Mouse (Mus musculus): Measurements from ENCODE around the gene Rgl2. TPM values are rescaled to one million over a fixed set of nuclear protein-coding genes. Genes with fewer than 3 reads are reported as not detected.
"Not testable (repeated sequence)": the region's sequence is repeated elsewhere in the genome, so short reads cannot be mapped to it uniquely, and the experiment has no call there.

Gene Rgl2
- polyA plus RNA-seq (2015; fragmentation: Nextera tagmentation; extraction: Ambion mirVana): 7.1 and 7.4 TPM in 2 replicates

DNA sequence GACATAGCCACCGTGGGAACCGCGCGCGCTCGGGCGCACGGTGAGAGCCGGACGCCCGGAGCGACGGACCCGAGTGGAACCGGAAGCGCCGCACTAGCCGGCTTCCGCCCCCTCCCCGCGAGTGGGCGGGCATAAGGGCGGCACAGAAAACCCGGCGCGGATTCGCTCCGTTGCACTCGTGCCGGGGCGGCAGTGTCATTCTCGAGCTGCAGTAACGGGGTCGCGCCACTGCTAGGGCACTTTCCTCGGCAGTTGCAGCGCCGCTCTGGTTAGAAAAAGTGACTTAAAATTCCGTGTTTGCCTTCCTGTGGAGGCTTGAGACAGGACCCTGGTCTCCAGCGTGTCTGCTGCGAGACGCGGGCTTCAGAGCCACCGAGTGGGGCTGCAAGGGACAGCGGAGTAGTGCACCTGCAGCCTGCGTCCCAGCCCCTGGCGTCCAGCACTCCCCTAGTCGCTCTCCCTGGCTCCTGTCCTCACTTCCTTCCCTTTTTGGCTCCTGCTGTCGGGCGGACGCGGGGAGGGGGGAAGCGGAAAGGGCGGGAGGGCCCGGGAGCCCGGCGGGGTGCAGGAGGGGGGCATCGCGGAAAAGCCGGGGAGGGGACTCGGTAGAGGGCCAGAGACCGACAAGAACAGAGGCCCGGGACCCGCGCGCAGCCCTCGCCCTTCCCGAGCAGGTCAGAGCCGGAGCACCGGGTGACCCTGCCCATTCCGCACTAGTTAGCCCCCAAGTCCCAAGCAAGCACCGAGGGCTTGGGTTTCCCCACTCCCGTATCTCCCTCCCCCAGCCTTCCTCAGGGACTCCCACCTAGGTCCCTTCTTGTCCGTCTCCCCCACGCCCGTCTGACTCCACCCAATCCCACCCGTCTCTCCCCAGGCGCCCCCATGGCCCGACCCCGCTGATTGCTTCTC, at the start of gene Rgl2:
Gene Rgl2 (plus strand): TSS at position 173 of the 909 bp plus-strand sequence.
- Histone ChIP-seq H3K27ac (peak within 1 kb of the TSS; percentile 96), H3K4me1 (replicated peaks) (peaks cover 65% of the 10 kb centered on the region), H3K4me2 (peak within 1 kb of the TSS; percentile 100), H3K9me3 (replicated peaks) (no peaks in the 10 kb centered on the region), H3K27me3 (no peaks in the 10 kb centered on the region), H3K4me3 (replicated peaks) (peak within 1 kb of the TSS; percentile 88), H3K36me3 (peaks cover 52% of the 10 kb centered on the region), H3K9ac (peak within 1 kb of the TSS; percentile 92)
- DNase-seq (peak; percentile 91), ATAC-seq (ENCODE audit: low read depth) (peak; percentile 79)
- WGBS (ENCODE audit: insufficient replicate concordance): 0% methylated on average over 77 of the region's 80 CpGs

DNA sequence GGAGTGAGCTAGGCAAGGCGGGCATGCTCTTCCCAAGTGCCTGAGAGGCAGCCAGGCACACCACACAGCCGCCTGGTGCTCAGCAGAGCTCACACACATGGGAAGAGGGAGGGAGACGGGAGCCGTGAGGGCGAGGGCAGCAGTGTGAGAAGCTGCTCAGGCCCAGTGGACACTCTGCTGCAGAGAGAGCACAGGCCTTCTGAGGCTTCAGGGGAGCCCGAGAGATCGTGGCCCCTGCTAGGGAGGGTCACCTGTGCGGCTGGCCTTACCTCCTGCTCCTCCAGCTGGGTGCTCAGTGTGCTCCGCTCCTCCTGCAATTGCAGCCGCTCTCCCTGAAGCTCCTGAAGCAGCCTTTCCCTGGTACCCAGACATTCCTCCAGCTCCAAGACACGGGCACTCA, 45.0 kb upstream of the Rgl2 start:
- H3K4me2 ChIP-seq; DNase-seq; H3K9ac ChIP-seq; H3K27me3 ChIP-seq; ATAC-seq (ENCODE audit: low read depth); H3K9me3 ChIP-seq (replicated peaks); H3K27ac ChIP-seq; H3K4me3 ChIP-seq (replicated peaks): not testable (repeated sequence)
- Histone ChIP-seq H3K4me1 (replicated peaks) (peaks cover 24% of the 10 kb centered on the region), H3K36me3 (peaks cover 80% of the 10 kb centered on the region)
- 95% methylated on average over 10 of the region's 11 CpGs for WGBS (ENCODE audit: insufficient replicate concordance)

DNA sequence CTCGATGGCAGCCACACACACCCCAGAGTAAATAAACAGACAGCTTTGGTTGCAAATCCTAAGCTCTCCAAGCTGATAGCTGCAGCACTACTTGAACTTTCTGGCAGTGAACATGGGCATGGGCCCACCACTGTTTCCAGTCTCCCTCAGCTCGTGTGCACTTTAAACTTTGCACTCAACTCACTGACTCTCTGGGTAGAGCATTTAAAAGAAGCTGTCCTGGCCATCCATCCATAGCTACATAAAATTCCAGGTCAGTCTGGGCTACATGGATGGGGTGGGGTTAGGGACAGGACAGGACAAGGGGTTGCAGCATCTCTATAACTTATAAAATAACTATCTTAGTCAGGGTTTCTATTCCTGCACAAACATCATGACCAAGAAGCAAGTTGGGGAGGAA, 41.5 kb upstream of the Rgl2 start:
- ATAC-seq (ENCODE audit: low read depth); H3K27me3 ChIP-seq; H3K9me3 ChIP-seq (replicated peaks); DNase-seq: not testable (repeated sequence)
- H3K27ac ChIP-seq: peak overlapping the region; percentile 43; the same call in 1 of the 2 replicates
- peaks cover 46% of the 10 kb centered on the region for H3K36me3 ChIP-seq
- H3K4me1 ChIP-seq (replicated peaks): peaks cover 27% of the 10 kb centered on the region
- H3K4me3 ChIP-seq (replicated peaks): peak overlapping the region; percentile 82
- H3K9ac ChIP-seq: peak overlapping the region; percentile 92; the same call in 1 of the 2 replicates
- H3K4me2 ChIP-seq: peak overlapping the region; percentile 76
- 32% methylated on average over 2 of the region's 2 CpGs for WGBS (ENCODE audit: insufficient replicate concordance)

DNA sequence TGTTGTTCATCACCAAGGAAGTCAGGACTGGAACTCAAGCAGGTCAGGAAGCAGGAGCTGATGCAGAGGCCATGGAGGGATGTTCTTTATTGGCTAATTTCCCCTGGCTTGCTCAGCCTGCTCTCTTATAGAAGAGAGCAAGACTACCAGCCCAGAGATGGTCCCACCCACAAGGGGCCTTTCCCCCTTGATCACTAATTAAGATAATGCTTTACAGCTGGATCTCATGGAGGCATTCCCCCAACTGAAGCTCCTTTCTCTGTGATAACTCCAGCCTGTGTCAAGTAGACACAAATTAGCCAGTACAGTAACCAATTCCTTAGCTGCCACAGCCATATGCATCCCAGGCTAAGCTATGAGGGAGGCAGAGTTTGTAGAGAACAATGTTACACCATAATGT, 41.1 kb upstream of the Rgl2 start:
- Histone ChIP-seq H3K27ac (peak overlapping the region; percentile 43), H3K36me3 (peaks cover 42% of the 10 kb centered on the region), H3K4me1 (replicated peaks) (peaks cover 27% of the 10 kb centered on the region), H3K4me2 (peak overlapping the region; percentile 76), H3K4me3 (replicated peaks) (peak overlapping the region; percentile 82), H3K9ac (peak overlapping the region; percentile 92)
- ATAC-seq (ENCODE audit: low read depth); H3K9me3 ChIP-seq (replicated peaks); H3K27me3 ChIP-seq; DNase-seq: not testable (repeated sequence)

DNA sequence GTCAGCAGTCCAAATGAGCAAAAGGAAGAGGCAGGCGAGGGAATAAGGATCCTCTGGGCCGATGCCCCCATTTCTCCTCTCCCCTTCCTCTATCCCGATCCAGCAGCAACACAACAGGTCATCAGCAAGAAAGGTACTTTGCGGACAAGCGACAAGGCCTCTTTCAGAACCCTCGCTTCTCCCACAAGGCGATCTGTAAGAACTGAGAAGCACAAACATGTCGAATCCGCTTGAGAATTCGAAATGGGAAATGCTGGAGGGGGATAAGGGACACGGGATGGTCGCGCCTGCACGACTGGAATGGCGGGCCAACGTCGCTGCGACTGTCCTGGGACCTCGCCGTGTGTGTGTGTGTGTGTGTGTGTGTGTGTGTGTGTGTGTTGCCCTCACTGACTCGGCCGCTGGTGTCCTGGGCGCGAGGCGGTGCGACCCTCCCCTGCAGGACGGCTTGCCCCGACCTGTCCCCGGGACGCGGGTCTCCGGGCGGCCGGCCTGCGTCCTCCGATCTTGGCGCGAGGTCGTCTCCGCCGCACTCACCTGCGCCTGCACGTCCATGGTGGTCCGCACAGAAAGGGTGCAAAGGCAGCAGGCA, 39.3 kb upstream of the Rgl2 start:
- H3K4me1 ChIP-seq (replicated peaks): peaks cover 27% of the 10 kb centered on the region
- under 1% methylated on average over 44 of the region's 44 CpGs for WGBS (ENCODE audit: insufficient replicate concordance)

DNA sequence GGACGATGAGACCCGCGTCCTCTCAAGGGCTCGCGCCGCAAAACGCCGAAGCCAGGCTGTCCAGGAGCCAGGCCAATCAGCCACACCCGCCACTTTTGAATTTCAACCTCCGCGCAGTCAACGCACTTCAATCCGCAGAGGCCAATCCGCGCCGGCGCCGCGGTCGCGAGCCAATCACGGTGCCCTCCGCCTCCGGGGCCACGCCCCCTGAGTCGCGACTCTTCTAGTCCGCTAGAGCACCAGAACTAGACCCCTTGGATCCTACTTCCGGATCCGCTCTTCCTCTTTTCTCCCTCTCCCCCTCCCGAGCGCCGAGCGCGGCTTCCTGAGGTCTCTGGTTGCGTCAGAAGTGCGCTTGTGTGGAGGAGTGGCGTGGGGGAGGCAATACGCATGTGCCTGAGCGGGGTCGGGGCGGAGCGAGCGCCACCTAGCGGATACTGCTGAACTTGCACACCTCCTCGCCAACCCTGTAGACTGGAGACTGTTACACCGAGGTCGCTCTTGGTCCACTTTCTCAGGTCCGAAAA, 38.7 kb upstream of the Rgl2 start, which contains the start of gene Kifc1:
Gene Kifc1 (minus strand): TSS at position 129 of the 527 bp plus-strand sequence.
- peak within 1 kb of the TSS; percentile 92 for H3K9ac ChIP-seq
- DNase-seq (peak; percentile 99), ATAC-seq (ENCODE audit: low read depth) (peak; percentile 95)
- 0% methylated on average over 49 of the region's 49 CpGs for WGBS (ENCODE audit: insufficient replicate concordance)
- H3K4me2 ChIP-seq: peak within 1 kb of the TSS; percentile 76
- H3K9me3 ChIP-seq (replicated peaks): no peaks in the 10 kb centered on the region
- H3K4me1 ChIP-seq (replicated peaks): peaks cover 27% of the 10 kb centered on the region
- H3K36me3 ChIP-seq: peaks cover 19% of the 10 kb centered on the region
- H3K27me3 ChIP-seq: no peaks in the 10 kb centered on the region
- H3K4me3 ChIP-seq (replicated peaks): peak within 1 kb of the TSS; percentile 82
- peak within 1 kb of the TSS; percentile 85 for H3K27ac ChIP-seq

More for the DNA sequence above, 39.3 kb upstream of the Rgl2 start:
- Histone ChIP-seq H3K36me3 (peaks cover 25% of the 10 kb centered on the region), H3K4me3 (replicated peaks) (peak overlapping the region; percentile 82), H3K4me2 (peak overlapping the region; percentile 76), H3K27ac (peak overlapping the region; percentile 85), H3K9ac (peak overlapping the region; percentile 92)
- not testable (repeated sequence) for H3K27me3 ChIP-seq; H3K9me3 ChIP-seq (replicated peaks); DNase-seq
- ATAC-seq (ENCODE audit: low read depth): peak; percentile 4

DNA sequence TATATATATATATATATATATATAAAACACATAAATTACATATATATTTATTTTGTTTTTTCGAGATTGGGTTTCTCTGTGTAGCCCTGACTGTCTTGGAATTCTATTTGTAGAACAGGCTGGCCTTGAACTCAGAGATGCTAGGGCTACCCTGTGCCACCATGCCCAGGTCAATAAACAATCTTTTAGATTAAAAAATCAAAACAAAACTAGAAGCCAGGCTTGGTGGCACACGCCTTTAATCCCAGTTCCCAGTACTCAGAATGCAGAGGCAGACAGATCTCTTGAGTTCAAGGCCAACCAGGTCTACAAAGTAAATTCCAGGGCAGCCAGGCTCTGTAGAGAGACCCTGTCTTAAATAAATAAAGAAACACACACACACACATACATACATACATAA, 38.0 kb upstream of the Rgl2 start:
- no peaks in the 10 kb centered on the region for H3K27me3 ChIP-seq
- peak overlapping the region; percentile 23; the same call in 1 of the 2 replicates for H3K4me2 ChIP-seq
- H3K36me3 ChIP-seq: peaks cover 12% of the 10 kb centered on the region
- H3K27ac ChIP-seq: no peak overlapping the region
- DNase-seq (no peak), ATAC-seq (ENCODE audit: low read depth) (no peak)
- WGBS (ENCODE audit: insufficient replicate concordance): 57% methylated on average over 2 of the region's 2 CpGs
- H3K4me3 ChIP-seq (replicated peaks): no peak overlapping the region
- no peak overlapping the region for H3K9ac ChIP-seq
- H3K9me3 ChIP-seq (replicated peaks): no peaks in the 10 kb centered on the region
- H3K4me1 ChIP-seq (replicated peaks): peaks cover 27% of the 10 kb centered on the region

DNA sequence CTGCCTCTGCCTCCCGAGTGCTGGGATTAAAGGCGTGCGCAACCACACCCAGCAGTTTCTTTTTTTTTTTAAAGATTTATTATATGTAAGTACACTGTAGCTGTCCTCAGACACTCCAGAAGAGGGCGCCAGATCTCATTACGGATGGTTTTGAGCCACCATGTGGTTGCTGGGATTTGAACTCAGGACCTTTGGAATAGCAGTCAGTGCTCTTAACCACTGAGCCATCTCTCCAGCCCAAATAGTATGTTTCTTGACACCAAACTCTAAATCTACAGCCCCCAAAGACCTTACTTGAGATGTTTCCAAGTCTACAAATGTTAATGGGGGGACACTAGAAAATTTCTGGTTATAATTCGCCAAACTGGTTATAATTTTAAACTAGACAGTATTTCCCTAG, 37.5 kb upstream of the Rgl2 start:
- H3K27me3 ChIP-seq; H3K4me3 ChIP-seq (replicated peaks); H3K36me3 ChIP-seq; H3K9me3 ChIP-seq (replicated peaks); H3K27ac ChIP-seq; H3K9ac ChIP-seq; H3K4me2 ChIP-seq; DNase-seq; ATAC-seq (ENCODE audit: low read depth): not testable (repeated sequence)
- 56% methylated on average over 6 of the region's 6 CpGs for WGBS (ENCODE audit: insufficient replicate concordance)
- peaks cover 29% of the 10 kb centered on the region for H3K4me1 ChIP-seq (replicated peaks)

DNA sequence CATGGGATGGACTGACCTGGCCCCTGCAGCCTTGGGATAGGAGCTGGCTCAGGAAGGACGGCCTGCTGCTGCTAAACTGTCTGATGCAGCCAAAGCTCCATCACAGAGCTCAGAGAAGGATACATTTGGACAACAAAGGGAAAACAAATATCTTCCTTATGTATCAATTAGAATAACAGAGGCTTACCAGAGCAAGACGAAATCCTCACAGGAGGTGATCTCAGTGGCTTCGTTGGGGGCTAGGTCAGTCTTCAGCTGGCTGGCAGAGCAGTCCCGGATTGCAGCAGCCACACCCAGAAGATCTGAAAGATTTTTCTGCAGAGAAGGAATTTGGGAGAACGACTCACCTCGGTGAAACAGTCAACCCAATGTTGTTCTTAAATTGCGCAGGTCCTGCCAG, 36.9 kb upstream of the Rgl2 start:
- Histone ChIP-seq H3K27ac (no peak overlapping the region), H3K4me1 (replicated peaks) (peaks cover 28% of the 10 kb centered on the region), H3K36me3 (peaks cover 4% of the 10 kb centered on the region; the same call in 1 of the 2 replicates), H3K9me3 (replicated peaks) (no peaks in the 10 kb centered on the region), H3K9ac (no peak overlapping the region), H3K27me3 (no peaks in the 10 kb centered on the region), H3K4me3 (replicated peaks) (no peak overlapping the region), H3K4me2 (no peak overlapping the region)
- WGBS (ENCODE audit: insufficient replicate concordance): 40% methylated on average over 7 of the region's 7 CpGs
- ATAC-seq (ENCODE audit: low read depth) (no peak), DNase-seq (no peak)

DNA sequence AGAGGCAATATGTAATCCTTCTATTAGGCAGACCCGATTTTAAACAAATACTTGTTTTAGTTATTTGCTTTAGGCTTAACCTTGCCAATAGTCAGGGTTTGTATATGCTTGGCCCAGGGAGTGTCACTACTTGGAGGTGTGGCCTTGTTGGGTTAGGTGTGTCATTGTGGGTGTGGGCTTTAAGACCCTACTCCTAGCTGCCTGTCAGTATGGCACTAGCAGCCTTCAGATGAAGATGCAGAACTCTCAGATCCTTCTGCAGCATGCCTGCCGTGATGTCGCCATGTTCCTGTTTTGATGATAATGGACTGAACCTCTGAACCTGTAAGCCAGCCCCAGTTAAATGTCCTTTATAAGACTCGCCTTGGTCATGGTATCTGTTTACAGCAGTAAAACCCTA, 36.3 kb upstream of the Rgl2 start:
- H3K9ac ChIP-seq; H3K9me3 ChIP-seq (replicated peaks); H3K4me3 ChIP-seq (replicated peaks); H3K27ac ChIP-seq; H3K27me3 ChIP-seq; ATAC-seq (ENCODE audit: low read depth); H3K36me3 ChIP-seq; DNase-seq; H3K4me2 ChIP-seq: not testable (repeated sequence)
- WGBS (ENCODE audit: insufficient replicate concordance): 69% methylated on average over 4 of the region's 4 CpGs
- H3K4me1 ChIP-seq (replicated peaks): peaks cover 28% of the 10 kb centered on the region

DNA sequence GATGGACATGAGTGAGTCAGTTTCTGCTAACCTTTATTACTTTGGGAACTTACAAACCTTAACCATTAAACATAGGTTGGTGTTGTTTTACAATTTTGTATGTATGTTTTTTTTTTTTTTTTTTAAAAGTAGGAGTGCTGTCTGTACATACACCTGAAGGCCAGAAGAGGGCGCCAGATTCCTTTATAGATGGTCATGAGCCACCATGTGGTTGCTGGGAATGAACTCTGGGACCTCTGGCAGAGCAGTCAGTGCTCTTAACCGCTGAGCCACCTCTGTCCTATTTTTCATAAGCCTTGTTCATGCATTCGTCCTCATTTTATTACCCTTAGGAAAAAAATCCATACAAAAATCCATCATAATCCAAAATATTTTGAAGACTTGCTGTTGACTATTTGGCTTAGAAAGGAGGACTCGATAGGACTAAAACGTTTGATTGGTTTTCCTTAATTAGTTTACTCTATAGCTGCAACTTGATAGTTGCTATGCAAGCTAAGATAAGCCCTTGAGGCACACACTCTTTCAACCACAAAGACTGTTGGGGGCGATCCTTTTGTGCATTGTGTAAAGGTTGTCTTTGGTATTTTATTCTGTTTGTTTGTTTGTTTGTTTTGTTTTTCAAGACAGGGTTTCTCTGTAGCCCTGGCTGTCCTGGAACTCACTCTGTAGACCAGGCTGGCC, 32.1 kb upstream of the Rgl2 start:
- Histone ChIP-seq H3K4me1 (replicated peaks) (peaks cover 54% of the 10 kb centered on the region), H3K27ac (peak overlapping the region; percentile 93), H3K9ac (no peak overlapping the region), H3K36me3 (no peaks in the 10 kb centered on the region), H3K4me3 (replicated peaks) (no peak overlapping the region), H3K9me3 (replicated peaks) (no peaks in the 10 kb centered on the region), H3K27me3 (no peaks in the 10 kb centered on the region), H3K4me2 (no peak overlapping the region)
- peak; percentile 52 for DNase-seq
- 11% methylated on average over 6 of the region's 6 CpGs for WGBS (ENCODE audit: insufficient replicate concordance)
- no peak for ATAC-seq (ENCODE audit: low read depth)
